Mouse (Mus musculus) cerebellum, adult 2 months (tissue): ENCODE data around the gene Icmt.

Source experiments
- CTCF ChIP-seq: fragments of 200-500 bp; IDR thresholded peaks from 2 replicates; pipeline ENCODE4 v1.5.1; 2011; ENCODE audit warnings: low read depth, mild to moderate bottlenecking, control low read depth, low read length, moderate library complexity, borderline replicate concordance; ENCODE audit not compliant: insufficient read depth
- POLR2A ChIP-seq: fragments of 200-500 bp; IDR thresholded peaks from 2 replicates; pipeline ENCODE4 v1.6.1; 2011; ENCODE audit warnings: low read length, control low read depth, borderline replicate concordance; ENCODE audit not compliant: insufficient read depth

DNA sequence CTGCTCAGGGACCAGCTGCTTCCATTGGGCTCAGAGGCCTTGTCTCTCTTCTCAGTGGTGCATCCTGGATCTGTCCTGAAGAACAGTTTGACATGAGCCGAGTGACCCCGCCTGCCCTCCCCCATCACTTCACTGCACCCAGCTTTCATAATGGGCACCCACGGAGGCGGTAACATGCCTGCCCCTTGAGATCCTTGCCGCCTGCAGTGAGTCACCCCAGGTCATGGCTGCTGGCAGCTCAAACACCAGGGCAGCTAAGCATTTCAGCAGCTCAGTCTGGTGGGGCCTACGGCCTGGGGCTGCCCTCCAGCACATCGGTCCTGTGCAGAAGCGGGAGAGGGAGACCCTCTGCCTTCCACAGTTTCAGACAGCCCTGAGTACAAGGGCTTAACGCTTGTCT lies 10.5 kb downstream of the Icmt start:
- TF ChIP-seq CTCF (no peak), POLR2A (no peak)
